Mouse (Mus musculus): Measurements from ENCODE around the gene Hint2.

Hint2 gene

DNA sequence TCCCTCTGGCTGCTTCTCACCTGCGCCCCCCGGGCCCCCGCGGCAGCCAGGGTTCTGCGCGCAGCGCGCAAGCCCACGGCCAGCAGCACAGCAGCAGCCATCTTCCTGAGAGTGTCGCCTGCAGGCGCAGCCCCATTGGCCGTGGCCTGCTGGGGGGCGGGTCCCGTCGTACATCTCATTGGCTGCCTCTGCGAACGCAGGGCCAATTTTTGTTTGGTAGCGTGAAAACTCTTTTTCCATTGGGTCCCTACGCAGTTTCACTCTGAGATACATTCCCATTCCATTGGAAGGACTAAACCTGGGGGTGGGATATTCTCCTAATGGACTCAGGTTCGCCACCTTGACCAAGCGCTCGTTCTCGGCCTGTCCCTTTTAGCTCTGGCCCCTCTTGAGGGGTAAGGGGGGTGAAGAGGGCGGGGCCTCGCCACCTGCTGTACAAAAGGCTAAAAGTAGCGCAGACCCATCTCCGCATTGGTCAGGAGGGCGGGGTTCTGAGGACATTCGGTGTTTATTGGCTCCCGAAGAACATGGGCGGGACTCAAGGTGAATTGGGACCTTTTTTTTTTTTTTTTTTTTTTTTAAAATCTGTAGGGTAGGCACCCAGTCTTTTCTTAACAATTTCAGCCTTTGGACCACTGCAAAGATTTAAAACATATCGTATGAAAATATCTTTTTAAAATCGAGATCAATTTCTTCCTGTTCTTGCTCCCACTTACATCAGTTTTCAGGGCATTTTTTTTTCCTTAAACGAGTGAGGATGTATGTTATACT, at the start of gene Hint2:
Gene Hint2, minus strand, starts transcription at position 128 of the 771 bp plus-strand sequence.
- peak; percentile 100 for DNase-seq

DNA sequence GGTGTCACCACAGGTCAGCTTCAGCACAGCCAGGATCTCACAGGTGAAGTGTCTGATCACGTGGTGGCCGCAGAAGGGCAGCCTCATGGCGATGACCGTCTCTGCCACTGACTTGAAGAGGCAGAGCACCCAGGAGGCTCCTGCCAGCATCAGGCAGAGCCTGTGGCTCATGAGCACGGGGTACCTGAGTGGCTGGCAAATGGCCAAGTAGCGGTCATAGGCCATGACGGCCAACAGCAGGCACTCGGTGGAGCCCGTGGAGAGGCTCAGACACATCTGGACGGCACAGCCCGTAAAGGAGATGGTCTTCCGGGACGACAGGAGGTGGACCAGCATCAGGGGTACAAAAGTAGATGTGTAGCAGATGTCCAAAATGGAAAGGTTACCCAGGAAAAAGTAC, 49.7 kb upstream of the Hint2 start:
- no peak for DNase-seq

DNA sequence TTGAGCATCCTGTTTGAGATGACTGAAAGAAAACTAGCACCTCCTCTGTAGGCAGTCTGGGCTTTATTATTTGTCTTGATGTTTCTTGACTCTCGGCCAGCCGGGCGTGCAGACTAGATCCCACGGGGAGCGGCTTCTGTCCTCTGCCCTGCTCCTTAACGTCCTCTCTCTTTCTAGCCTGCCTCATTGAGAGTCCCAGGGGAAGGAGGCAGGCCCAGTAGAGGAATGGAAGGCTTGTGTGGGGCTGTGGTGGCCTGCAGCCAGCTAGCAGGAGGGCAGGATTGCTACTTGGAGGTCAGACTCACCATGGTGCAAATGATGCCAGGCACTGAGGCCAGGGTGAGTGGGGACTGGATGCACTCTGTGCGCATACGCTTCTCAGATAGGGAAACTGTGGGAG, 47.6 kb upstream of the Hint2 start:
- DNase-seq, result peak; percentile 95

DNA sequence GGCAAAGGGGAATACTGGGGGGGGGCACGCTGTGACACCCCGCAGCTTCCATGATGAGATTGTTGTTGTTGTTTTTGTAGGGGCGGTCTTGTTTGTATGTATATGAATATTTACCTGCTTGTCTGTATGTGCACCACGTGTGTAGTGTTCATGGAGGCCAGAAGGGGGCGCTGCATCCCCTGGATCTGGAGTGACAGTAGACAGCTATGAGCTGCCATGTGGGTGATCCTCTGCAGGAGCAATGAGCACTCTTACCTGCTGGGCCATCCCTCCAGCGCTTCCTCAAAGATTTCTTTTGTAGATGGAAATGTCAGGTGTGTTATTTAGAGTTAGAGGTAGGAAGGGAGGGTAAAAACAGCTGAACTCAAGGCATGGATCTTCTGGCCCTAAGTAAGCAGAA, 47.2 kb upstream of the Hint2 start:
- DNase-seq, result no peak

DNA sequence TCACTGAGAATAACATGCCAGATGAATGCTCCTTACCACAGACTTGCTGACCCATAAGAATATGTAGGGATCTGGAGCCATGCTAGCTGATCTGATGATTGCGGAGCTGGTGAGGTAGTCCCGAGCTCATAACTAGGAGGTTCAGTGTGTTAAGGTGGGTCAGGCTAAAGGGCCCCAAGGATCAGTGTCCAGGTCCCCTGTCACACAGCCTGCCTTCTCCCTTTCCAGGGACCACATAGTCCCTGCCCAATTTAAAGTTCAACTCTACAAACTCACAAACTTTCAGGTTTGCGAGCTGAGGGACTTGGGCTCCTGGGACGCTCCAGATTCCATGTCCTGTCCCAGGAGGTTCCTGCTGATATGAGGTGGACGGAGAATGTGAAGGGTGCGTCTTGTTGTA, 44.4 kb upstream of the Hint2 start, which contains the start of gene Olfr70:
Gene Olfr70, minus strand, starts transcription at position 101 of the 400 bp plus-strand sequence.
- no peak for DNase-seq

DNA sequence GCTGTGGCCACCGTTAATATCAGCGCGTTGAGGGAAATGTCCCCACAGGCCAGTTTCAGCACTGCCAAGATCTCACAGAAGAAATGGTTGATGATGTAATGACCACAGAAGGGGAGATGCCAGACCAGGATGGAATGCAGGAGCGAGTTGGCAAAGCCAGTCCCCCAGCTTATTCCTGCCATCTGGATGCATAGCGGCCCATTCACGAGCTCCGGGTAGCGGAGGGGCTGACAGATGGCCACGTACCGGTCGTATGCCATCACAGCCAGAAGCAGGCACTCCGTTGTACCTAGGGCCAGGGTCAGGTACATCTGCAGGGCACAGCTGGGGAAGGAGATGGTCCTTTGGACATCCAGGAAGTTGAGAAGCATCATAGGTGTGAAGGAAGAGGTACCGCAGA, 40.3 kb upstream of the Hint2 start:
- no peak for DNase-seq

DNA sequence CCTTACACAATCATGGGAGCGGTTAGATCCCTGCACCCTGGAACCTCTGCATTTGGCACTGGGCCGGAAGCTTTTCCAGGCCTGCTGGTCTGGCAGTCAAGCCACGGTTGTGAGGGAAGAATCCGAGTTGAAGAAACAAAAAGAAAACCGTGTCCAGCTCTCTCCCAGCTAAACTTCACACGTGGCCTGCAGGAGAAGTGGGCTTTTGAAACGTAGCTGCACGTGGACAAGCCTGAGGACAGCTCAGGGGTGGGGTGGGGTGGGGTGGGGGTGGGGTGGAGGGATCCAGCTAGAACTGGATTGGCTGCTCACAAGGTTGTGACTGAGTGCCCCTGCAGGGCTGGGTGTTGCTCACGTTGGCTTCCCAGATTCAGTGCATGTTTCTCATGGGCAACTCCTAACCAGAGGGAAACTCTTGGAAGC, 39.0 kb upstream of the Hint2 start:
- peak; percentile 98 for DNase-seq

DNA sequence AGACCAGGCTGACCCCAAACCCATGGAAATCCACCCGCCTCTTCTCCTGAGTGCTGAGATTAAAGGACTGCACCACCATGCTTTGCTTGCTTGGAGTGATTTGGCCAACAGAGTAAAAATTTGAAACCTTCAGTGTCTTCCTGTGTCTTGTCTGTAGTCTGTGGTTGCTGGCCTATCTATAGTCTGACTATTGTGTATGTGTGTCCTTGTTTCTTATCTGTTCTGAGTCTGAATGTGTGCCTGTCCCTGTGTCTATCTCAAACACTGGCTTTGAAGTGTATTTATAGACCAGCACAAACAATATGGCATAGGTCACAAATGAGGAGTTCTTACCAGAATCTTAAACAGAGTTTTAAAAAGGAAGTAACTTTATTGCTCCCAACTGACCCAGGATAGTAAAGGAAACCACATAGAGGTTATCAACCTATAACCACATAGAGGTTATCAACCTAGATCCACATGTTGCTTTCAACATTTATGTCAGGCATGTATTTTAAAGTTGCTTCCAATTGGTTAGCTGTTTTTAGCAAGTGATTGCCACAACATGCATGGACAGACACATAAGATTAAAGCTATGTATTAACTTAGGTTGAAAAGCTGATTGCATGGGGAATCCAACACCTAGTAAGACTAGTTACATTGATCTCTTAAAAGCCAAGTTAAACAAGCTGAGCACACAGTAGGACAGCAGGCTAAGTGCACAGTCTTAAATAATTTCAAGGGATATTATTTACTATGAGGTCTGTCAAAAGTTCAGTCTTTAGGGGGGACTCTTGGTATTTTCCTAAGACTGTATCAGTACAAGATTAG, 38.4 kb upstream of the Hint2 start:
- DNase-seq, result no peak

DNA sequence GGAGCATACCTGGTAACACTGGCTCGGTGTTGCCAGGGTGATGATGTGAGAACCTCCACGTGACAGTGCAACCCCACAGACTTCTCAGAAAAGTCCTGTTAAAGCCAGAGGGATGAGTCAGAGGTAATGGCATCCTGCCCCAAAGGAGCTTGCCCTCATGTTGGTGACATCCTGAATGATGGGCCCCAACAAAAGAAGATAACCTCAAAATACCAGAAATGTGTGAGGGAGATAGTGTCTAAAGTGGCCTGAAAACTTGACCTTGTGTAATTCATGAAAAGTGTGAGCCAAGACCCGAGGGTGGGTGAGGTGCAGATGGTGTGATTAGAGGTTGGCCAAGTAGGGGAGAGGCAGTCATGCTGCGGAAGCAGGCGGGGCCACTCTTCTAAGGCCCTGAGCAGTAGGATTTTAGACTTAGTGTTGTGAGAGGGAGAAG, 37.6 kb upstream of the Hint2 start:
- DNase-seq, result peak; percentile 95

DNA sequence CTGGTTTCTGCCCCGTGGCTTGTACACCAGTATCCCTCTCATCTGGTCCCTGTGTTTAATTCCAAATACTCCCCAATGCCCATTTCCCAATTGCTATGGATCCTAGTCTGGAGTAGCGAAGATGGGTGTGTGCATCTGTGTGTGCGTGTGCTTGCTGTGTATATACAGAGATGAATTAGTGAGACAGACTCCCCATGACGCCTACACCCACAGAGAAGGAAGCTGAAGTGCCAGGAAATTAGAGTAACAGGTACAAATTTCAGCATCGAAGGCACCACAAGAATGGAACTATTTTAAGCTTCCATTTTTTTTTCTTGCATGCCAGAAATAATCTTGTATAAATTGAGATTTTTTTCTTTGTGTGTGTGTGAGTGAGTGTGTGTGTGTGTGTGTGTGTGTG, 34.8 kb upstream of the Hint2 start:
- DNase-seq, result no peak

DNA sequence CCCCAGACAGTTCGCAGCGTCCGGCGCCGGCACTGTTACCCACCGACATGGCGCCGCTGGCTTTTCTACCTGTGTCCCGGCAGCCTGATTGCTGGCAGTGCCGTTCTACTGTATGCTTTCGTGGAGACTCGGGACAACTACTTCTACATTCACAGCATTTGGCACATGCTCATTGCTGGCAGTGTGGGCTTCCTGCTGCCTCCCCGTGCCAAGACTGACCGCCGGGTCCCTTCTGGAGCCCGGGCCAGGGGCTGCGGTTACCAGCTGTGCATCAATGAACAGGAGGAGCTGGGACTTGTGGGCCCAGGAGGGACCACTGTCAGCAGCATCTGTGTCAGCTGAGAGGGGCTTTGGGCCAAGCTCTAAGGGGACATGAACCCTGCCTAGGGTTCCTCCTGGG, 33.8 kb upstream of the Hint2 start:
- DNase-seq, result no peak

DNA sequence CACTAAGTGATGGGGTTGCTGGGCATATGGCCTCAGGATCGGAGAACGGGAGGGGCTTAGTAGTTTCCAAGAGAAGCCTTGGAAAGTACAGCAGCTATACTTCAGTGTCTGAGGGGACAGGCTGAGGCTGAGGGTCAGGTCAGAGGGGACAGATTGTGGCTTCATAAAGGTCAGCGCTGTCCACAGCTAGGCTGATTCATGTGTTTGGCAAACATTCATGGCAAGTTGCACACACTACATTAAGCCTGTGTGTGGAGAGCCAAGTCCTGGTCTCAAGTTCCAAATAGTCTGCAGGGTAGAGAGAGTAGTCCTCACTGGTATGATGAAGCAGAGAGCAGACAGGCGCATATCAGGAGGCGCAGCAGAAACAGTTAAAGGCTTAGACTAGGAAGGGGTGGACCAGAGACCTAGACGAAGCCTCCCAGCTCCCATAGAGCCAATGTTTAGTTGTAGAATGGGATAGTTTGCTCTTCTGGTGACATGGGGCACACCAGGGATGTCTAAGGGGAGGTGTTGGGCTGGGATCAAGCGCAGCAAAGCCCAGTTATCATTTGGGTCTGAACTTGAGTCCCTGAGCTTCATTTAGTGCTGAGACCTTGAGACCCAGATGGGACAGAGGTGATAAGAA, 23.3 kb upstream of the Hint2 start:
- peak; percentile 91 for DNase-seq

DNA sequence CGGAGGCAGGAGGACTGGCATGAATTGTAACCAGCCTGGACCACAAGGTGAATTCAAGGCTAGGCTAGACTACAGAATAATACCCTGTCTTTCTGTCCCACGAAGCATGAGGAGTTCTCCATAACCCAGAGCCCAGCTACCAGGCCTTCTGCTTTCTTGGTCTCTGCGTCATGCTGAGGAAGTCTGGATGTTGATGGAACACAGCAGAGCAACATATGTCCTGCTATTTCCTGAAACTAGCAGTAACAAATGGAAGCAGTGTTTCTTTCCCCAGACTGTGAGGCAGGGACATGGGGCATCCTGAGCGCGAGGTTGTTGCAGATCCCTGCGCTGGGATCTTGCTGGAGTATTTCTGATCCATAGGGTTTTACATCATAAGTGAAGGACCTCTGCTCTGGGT, 22.3 kb upstream of the Hint2 start:
- no peak for DNase-seq

DNA sequence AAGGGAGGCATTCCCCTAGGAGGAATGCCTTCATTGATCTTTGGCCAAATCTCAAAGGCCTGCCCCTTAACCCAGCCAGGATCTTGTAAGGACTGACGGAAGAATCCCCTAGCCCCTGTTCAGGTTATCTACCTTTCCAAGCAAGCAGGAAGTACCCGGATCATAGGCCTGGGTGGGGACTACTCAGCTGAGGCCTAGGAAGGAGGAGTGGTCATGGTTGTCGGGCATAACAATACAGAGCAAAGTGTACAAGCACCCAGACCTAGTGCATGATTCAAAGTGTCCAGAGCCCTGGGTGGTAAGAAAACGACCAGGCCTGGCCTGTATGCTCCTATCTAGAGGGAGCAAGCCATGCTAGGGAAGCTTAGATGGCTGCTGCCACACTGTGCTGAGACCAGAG, 19.3 kb upstream of the Hint2 start:
- DNase-seq, result no peak

DNA sequence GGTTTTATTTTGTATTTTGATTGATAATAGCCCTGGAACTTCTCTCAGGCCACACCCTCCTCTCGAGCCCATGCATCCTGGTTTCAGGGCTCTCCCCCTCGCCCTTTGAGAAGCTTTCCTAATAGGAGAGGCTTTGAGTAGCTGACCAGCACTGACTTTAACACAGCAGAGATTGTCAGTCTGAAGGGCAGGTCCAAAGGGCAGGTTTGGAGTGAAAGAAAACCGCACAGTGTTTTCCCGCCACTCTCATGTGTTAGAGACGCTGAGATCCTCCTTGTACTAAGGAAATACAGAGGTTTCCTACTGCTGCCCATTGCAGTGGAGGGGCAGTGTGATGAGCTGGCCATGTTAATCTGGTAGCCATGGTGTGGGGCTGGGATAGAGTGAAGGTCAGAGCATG, 18.7 kb upstream of the Hint2 start:
- DNase-seq, result no peak

DNA sequence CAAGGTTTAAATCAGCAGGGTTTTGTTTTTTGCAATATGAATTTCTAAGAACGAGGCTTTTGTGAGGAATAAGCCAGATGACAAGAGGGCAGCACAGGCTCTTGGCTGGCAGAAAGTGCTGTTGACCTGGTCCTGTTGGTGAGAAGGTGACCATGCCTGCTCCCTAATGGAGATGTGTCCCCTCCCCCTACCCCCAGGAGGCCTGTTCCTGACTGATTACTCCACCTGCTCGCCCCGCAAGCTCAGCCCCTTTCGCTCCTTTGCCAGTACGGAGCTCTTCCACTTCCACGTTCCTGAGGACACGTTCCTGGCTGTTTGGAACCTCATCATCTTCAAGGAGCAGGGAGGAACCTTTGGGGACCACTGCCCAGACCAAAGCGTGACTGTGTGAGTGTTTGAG, 17.4 kb upstream of the Hint2 start:
- DNase-seq, result peak; percentile 82

DNA sequence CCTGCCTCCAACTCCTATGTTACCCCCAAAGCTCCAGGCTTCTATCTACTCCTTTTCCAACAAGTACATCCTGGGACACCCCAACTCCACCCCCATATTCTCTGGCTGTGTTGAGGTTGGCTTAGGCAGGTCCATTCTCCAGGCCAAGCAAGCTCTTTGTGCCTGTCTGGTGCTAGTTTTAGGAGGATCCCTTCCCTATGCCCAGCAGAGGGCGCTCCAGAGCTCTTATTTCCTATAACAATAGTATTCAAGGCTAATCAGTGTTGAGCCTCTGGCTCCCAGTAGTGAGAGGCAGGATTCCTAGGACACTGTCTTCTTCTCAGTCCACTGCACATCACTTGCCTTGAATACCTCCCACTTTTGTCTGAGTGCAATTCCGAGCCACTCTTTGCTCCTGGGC, 15.8 kb upstream of the Hint2 start:
- peak; percentile 98 for DNase-seq

DNA sequence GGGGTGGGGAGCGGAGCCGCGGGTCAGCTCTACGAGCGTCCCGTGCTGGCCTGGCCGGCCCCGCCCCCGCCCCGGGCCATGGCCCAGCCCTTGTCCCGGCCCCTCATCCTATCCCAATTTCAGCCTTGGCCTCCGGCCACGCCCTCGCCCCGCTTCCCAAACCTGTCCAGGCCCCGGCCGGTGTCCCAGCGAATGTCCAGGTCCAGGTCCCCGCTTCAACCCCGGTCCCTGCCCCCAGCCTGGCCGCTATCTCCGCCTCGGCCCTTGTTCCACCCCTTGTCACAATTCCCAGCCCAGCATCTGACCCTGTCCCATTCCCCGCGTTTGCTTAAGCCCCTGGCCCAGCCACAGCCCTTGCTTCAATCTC, 13.1 kb upstream of the Hint2 start:
- DNase-seq, result no peak

DNA sequence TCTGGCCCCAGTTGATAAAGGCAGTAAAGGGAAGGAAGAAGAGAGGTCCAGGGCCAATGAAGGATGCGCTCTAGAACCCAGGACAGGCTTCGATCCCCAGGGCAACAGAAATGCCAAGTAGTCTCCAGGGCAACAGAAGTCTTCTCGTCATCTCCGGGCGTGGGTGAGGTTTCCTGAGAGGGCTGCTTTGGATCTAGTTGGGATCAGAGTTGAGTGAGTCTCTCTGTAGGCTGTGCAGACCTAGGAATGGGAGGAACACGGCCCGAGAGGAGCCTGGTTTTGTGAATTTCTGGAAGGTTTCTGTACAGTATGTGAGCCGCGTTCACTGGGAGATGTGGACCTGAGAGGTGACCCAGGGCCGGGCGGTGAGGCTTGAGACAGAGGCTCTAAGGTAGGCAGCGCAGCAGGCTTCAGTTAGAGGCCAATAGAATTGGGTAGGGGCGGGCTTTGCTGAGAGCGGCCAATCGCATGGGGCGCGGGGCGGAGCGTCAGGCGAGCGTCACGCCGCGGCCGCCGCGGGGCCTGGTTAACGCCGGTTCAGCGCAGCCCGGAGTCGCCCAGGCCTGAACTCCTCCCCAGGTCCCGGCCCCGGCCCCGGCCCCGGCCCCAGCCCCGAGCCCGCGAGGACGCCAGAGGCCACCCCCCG, 12.6 kb upstream of the Hint2 start, which contains the start of the genes Tmem8b and Fam221b:
Gene Tmem8b, plus strand, starts transcription at position 190 of the 646 bp plus-strand sequence.
Gene Fam221b, minus strand, starts transcription at position 364 of the 646 bp plus-strand sequence.
- peak; percentile 99 for DNase-seq

DNA sequence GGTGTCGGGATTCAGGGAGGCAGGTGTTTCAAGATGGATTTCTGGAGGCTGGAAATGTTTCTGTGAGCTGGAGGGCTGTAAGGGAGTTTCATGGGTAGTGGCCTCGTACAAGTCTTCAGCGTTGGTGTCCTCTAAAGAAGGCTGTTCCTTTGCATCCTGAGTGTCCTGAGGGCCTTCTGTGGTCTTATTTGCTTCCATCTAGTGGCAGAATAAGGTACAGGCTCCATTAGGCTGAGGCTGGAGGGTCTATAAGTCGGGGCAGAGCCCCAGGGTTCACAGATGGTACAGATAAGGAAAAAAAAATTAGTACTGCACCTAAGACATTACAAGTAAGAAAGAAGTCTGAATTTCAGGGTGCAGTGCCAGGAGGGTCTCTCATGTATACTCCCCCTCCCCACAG, 10.1 kb upstream of the Hint2 start:
- DNase-seq, result no peak

DNA sequence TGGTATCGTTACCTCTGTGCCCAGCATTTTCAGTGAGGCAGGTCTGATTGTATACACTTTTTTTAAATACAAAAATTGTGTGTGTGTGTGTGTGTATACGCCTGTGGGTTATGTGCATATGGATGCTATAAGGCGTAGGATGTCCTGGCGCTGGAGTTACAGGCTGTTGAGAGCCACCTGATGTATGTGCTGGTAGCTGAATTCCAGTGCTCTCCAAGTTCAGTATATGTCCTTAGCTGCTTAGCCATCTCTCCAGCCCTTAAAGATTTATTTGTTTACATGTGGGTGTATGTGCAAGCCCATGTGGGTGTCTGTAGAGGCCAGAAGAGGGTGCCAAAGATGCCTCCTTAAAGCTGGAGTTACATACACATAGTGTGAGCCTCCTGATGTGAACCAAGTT, 880 bp upstream of the Hint2 start:
- no peak for DNase-seq

DNA sequence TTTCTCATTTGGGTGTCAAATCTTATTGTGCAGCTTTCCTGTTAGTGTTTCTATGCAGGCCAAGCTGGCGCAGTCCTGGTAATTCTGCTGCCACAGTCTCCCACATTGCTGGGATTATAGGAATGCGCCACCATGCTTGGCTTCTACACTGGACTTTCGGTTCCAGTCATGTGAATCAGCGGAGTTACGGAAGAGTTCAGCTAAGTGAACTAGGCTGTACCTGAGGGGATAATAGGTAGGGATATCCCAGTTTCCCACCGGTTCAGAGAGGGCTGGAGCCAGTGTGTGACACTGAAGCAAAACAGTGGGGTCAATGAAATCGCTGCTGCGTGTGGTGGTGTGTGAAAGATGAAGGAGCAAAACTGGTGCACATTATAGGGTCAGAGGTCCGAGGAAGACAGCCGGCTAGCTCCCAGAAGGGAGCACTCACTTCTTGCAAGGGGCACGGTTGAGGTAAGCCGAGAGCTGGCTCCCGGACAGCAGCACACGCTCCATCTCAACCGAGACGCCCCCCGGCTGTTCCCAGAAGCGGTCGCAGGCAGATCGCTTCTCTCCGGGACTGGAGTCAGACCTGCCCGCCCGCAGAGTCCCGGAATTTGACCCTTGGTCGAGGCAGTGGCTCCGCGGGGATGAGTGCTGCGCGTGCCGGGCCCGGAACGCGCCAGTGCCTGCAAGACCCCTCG, 469 bp downstream of the Hint2 start:
- no peak for DNase-seq

Measured in heart, adult 11 months (tissue).